Mouse (Mus musculus): ENCODE results near the gene Trim6.
"Not testable (repeated sequence)": the region's sequence is repeated elsewhere in the genome, so short reads cannot be mapped to it uniquely, and the experiment has no call there.

Trim6 gene

DNA sequence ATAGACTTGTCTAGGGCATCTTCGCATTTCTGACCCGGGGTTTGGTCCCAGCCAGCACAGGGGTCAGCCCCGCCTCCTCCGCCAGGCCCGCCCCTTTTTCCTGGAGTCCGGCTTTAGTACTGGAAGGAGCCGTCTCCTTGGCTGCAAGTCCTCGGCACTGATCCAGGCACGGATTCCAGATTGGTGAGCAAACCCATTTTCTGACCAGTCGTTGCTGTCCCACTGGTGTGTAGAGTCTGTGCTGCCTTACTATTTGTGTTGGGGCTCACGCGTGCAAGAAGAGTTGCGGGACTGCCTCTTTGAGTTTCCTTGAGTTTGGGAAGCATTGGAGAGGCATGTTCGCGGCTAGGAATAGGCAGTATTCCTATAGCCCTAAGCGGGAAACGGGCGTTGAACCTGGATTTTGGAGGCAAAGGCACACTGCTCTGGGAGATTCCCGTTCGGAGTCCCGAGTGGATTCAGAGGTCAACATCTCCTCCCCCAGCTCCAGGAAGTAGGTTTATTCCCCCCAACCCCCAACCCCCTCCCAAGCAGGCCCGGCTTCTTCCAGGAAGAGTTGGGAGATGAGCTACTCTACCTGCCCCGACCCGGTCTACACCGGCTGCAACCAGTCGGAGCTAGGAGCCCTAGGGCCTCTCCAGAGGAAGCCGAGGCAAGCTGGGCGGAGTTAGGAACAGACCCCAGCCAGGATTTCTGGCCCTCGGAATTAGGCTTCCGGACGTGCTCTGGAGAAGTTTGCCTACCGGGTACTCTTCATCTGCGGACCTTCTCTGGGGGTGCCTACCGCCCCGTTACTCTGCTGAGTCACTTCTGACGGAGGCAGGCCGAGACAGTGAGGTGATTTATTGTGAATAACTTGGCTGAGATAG lies at the start of gene Trim6:
Gene Trim6 (plus strand): TSS at position 93 of the 869 bp plus-strand sequence.
- no peak for ATAC-seq (ENCODE audit: insufficient number of reproducible peaks, low FRiP score, low TSS enrichment)

DNA sequence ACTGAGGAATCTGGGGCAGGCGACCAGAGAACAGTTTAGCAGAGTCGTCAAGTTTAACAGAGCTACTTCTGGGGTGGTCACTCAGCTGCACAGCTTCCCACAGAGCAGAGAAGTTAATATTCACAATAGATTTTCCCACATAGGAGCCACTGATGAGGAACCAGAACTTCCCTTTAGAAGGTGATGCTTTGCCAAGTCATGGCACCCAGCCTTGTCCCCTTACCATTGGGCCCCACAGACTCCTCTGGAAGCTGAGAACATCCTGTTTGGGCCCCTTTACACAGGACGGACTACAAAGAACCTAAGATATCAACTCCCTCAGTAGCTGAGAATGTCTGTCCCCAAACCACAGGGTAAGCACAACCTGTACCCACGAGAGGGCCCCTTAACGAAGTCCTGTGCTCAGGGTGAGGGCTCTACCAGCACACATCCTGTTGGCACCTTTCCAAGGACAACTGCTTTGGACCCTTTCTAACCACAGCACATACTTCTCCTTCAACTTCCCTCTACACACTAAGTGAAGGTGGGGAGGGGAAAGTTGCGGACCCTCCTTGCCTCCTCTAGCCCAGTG lies 48.9 kb upstream of the Trim6 start:
- ATAC-seq (ENCODE audit: insufficient number of reproducible peaks, low FRiP score, low TSS enrichment): no peak

DNA sequence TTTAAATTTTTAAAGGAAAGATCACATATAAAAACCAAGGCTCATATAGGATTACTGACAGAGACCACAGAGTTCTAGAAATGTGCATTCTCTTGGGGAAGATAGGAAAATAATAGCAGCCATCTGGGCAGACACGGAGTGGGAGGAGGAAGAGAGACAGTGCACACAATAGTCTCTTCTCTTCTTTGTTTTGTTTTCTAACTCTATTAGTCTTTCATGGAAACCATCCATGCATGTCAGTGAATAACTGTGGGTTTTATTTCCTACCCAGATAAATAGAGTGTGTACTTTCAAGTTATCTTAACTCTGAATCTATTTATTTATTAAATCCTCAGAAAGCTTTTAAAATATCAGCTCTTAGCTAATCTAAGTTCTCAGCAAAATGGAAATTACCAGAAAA lies 43.5 kb upstream of the Trim6 start:
- no peak for ATAC-seq (ENCODE audit: insufficient number of reproducible peaks, low FRiP score, low TSS enrichment)

DNA sequence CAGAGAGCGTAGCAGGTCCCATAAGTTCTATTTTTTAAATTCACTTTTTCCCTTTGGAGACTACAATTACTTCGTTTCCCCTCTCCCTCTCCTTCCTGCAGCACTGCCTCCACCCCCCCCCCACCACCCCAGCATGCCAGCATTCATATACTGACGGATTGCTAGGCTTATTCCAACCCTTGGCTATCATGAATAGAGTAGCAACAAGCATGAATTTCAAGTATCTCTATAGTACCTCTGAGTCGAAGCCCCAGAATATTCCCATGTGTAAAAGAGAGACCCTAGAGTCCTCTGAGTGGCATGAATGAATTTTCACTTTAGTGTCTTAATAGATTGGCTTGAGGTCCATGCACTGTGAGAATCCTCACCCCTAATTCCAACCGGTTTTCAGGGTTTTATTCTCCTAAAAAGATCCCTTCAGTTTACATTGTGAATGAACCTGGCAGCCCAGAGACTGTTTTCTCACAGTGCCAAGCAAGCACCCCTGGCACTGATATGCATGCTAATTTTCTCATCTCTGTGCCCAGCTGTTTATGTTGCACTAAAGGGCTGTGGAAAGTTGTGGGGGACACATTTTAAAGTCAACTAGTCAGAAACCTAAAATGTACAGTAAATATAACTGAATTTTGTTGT lies 40.1 kb upstream of the Trim6 start:
- no peak for ATAC-seq (ENCODE audit: insufficient number of reproducible peaks, low FRiP score, low TSS enrichment)

DNA sequence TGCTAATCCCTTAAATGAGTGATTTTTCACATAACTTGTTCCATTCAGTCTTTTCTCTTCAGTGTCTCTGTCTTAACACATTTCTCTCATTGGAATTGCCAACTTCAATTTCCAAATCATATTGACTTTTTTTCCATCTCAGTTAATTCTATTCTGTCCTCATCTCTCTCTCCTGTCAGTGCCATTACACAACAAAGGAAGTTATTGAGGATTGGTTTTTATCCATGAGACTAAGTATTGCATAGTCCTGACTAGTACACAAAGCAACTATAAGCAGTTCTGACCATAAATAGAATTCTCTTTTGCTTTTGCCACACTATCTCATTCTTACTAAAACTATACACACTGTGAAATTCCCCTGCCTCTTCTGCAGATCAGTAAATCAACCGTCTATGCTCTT lies 39.5 kb upstream of the Trim6 start:
- ATAC-seq (ENCODE audit: insufficient number of reproducible peaks, low FRiP score, low TSS enrichment): no peak

DNA sequence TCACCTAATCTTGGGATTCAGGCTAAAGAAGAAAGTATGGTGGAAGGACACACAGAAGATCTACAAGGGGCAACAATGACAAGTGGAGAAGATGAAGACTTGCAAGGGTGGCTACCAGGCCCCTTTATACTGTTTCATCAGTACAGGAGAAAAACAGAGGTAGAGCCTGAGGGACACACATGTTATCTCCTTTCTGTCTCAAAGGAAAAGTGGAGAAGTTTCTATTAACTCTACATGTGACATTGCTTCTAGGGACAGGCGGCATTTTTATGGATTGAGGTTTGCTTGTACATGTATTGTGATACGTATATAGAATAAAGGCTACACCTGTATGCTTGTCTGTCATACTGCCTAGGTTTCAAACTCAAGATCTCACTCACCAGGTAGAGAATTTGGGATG lies 35.3 kb upstream of the Trim6 start, which contains the start of gene Olfr648:
Gene Olfr648 (minus strand): TSS at position 101 of the 400 bp plus-strand sequence.
- ATAC-seq (ENCODE audit: insufficient number of reproducible peaks, low FRiP score, low TSS enrichment): no peak

DNA sequence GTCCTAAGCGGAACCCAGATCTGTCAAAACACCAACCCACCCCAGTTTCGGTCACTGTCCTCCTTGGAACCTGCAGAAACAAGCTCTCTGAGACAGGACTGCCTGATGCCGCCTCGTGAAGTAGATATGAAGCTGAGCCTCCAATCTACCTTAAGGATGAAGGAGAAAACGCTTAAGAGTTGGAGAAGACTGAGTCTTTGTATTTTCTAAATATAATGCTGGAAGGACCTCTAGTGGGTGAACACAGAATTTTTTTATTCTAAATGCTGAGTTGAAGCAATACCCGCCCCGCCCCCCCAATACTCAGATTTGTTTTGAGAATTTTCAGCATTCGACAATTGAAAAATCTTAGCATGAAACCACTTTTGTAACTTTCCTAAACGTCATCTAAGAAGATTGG lies 27.3 kb upstream of the Trim6 start:
- no peak for ATAC-seq (ENCODE audit: insufficient number of reproducible peaks, low FRiP score, low TSS enrichment)

DNA sequence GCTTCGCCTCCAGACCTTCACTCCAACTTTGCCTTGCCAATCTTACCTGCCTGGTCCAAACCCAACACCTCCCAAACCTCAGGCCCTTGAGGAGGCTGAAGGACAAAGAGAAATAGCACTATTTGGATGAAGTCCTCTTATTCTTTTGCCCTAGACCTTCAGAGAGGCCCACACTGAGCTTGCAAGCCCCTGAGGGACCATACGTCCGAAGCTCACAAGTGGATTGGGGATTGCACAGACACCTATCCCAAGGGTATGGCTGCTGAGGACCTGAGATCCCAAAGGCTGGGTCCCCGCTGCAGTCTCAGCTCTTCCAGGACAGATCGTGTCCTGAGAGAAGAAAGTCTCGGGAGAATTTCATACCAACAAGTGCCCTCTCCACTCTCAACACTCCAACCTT lies 22.7 kb upstream of the Trim6 start, which contains the start of gene Olfr649:
Gene Olfr649 (minus strand): TSS at position 101 of the 400 bp plus-strand sequence.
- no peak for ATAC-seq (ENCODE audit: insufficient number of reproducible peaks, low FRiP score, low TSS enrichment)

DNA sequence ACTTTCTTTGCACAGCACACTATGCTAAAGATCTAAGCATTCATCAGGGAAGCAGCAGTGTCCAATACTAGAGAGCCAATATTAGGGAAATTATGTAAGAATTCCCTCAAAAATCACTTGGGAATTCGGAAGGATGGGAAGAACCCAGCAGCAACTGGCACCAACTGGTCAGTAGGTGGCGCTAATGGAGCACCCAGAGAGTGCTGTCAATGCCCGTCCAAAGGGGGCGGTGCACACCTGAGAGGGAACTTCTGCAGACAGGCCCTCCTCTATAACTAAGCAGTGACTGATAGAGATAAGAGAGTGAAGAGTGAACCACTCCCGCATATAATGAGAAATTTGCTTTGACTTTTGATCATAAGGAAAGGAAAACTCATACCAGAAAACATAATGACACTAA lies 18.8 kb upstream of the Trim6 start:
- no peak for ATAC-seq (ENCODE audit: insufficient number of reproducible peaks, low FRiP score, low TSS enrichment)

DNA sequence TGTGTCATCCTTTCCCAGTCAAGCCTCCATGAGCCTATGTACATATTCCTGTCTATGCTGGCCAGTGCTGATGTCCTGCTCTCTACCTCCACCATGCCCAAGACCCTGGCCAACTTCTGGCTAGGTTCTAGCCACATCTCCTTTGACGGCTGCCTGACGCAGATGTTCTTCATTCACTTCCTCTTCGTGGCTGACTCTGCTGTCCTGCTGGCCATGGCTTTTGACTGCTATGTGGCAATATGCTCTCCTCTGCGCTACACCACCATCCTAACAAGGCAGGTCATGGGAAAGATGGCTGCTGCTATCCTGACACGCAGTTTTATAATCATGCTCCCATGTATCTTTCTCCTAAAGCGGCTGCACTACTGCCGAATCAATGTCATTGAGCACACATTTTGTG lies 12.4 kb upstream of the Trim6 start:
- ATAC-seq (ENCODE audit: insufficient number of reproducible peaks, low FRiP score, low TSS enrichment): no peak

DNA sequence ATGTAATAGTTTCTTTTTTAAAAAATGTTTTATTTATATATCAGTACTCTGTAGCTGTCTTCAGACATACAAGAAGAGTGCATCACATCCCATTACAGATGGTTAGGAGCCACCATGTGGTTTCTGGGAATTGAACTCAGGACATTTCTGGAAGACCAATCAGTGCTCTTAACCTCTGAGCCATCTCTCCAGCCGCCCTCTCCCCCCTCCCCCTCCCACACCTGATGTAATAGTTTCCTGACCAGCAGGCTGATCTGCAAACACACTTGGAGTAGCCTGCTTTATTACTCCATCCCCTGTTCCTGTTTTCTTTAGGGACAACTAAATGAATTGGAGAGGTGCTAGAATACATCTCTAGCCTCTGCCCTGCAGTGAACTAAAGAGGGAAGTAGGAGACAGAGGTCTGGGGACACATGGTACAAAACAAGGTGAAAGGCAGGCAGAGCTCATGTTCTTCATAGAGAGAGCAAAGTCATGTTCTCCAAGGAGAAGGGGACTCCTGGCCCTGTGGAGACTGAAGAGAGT lies 2.5 kb upstream of the Trim6 start:
- ATAC-seq (ENCODE audit: insufficient number of reproducible peaks, low FRiP score, low TSS enrichment): no peak

DNA sequence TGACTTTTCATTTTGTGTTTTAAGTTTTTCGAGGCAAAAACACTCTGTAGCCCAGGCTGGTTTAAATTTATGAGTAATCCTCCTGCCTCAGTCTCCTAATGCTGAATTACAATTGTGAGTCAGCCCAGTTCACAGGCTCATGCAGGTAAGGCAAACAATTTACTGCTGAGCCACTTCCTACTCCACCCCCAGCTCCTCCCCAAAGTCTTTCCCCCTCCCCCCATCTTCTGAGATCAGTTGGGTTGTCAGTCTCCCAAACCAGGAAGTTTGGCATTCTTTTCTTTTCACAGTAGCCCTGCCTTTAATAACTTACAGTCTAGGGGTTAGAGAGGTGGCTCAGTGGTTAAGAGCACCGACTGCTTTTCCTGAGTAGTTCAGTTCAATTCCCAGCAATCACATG lies 712 bp upstream of the Trim6 start:
- ATAC-seq (ENCODE audit: insufficient number of reproducible peaks, low FRiP score, low TSS enrichment): no peak

DNA sequence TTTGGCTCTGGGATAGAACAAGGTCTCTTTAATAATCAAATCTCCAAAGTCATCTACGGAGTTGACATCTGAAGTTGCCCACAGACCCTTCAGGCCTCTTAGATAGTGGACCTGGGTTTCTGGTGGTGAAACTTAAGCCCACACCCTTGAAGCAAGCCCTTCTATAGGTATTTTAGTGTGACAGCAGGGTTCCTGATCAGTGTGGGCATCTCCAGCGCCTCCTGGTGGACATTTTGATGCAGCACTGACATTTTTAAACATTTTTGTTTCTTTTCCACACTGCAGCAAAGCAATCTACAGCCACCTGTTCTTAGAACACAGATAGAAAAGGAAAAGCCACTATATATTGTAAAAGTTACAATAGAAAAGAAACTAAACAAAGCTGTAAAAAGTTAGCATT lies 12.6 kb downstream of the Trim6 start:
- no peak for ATAC-seq (ENCODE audit: insufficient number of reproducible peaks, low FRiP score, low TSS enrichment)

DNA sequence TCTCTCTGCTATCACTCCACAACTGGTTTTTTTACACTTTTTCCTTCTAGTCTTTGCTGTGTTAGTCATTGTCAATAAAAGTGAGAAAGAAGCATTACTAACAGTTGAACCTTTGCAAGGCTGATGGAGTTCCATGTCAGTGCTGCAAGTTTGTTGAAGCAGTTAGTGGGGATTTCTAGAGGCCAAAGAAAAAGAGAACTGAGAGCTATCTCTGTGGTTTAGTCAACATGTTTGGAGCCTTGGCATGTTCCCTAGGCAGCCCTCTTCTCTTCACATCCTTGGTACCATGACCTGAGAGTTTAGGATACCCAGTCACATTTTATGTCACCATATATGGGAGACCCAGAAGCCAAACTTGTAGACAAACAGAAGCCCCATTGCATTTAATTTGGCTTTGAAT lies 22.3 kb downstream of the Trim6 start:
- ATAC-seq (ENCODE audit: insufficient number of reproducible peaks, low FRiP score, low TSS enrichment): no peak

DNA sequence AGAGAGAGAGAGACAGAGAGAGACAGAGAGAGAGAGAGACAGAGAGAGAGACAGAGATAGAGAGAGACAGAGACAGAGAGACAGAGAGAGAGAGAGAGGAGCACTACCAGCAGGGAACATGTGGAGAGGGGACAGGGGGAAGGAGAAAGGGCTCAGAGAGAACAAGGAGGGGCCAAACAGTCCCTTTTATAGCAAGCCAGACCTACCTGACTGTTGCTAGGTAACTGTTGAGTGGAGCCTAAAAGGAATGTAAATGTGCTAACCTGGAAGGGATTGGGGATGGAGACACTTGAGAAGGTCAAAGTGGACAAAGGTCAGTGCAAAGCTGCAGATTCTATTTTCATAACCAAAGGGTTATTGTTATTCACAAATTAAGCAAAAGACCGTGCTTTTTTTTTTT lies 25.0 kb downstream of the Trim6 start:
- no peak for ATAC-seq (ENCODE audit: insufficient number of reproducible peaks, low FRiP score, low TSS enrichment)

DNA sequence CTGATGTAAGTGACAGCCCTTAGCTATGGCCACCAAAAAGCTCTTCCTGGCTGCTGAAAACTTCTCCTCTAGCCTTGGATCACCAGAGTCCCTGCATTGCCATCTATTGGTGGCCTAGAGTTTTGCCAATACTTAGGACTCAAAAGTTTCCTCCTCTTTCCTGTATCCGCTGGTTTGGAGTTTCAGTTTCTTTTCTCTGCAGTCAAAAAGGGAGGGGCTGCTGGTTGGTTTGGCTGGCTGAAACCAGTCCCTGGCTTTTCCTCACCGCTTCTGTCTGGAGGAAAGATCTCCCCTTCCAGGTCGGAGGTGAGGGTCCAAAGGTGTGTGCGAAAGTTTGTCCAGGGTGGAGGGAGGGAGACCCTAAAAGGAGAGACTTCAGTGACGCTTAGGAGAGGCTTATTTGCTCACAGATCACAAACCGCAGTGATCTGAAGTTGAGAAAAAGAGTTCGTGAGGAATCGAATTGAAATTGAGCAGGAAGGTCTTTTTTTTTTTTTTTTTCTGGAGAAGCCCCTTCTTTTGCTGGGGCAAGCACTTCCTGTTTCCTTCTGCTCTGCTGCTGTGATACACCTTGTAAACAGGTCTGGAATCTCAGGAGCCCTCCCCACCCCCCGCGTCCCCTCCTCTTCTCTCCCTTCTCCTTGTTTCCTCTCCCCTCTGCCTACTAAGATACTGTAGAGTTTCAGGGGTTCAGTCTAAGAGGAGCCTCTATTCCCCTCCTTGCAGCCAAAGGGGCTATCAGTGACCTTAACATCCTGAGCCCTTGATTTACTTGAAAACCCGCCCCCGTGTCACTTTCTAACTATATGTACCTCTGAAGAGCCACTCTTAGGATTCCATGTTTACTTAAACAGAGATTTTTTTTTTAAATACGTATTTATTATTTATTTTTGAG lies 25.9 kb downstream of the Trim6 start, which contains the start of gene Trim34a:
Gene Trim34a (plus strand): TSS at position 171 of the 895 bp plus-strand sequence.
- peak; percentile 49; the same call in 1 of the 2 replicates for ATAC-seq (ENCODE audit: insufficient number of reproducible peaks, low FRiP score, low TSS enrichment)

DNA sequence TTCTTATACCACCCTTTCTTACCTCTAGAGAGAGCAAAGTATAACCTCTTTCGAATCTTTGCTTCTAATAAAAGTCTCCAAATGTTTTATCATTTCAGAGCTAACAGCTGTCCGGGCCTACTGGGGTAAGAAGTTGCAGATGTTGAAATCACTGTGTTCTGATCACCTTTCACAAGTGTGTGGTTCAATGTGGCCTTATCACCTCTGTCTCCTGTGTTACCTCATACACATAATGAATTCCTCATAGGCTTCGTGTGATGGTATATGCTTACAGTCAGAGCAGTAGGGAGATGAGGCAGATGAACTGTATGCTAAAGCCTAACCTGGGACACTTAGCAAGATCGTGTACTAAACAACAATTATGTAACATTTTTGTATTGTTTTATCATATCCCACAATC lies 41.8 kb downstream of the Trim6 start:
- not testable (repeated sequence) for ATAC-seq (ENCODE audit: insufficient number of reproducible peaks, low FRiP score, low TSS enrichment)

DNA sequence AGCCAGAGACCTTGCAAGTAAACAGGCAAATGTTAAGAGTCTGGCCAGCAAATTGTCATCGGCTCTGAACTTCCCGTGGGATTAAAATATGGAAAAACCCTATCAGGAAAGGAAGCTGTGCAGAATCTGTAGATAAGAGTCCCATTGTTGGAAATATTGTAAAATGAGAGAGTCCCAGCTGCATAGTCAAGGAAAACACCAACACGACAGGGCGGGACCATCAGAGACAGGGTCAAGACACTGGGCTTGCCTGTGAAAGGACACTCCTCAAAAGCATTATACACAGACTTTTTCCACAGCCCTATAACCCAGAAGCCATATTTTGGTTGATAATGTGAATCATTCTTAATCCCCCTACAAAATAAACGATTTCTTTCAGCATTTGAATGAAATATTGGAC lies 46.7 kb downstream of the Trim6 start:
- ATAC-seq (ENCODE audit: insufficient number of reproducible peaks, low FRiP score, low TSS enrichment): not testable (repeated sequence)

DNA sequence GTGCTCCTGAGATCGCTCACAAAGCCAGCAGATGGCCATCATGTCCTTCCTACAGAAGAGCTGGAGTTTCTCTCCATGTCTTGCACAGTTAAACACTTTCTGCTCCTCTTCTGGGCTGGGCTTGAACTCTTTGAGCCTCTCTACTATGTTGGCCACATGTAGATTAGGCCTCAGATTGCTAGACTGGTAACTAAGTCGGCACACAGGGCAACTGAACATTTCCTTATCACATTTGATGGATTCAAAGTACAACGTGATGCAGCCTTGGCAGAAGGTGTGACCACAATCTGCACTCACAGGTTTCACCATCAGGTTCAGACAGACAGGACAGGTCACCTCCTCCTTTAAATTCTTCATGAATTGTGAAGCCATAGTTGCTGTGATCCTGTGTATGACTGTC lies 60.8 kb downstream of the Trim6 start:
- not testable (repeated sequence) for ATAC-seq (ENCODE audit: insufficient number of reproducible peaks, low FRiP score, low TSS enrichment)
